In the genomic region with DNA sequence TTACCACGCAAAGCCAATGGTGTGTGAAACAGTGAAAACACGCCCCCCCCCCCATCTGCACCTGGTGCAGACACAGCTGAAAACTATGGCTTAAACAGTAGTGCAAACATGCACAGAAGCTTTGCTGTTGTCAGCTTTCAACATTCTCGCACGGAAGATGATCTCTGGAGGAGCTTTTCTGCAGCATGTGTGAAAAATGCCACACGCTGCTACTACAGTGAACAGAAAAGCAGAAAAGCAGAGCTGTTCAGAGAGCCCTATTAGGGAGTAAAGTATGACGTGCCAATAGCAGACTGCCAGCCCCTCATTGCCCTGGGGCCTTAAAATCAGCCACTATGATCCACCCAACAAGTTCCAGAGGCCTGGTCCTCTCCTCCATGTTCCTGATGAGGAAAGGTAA, we compare ENCODE assay signal across 21 mouse cellular contexts.
A peak's percentile ranks its signal among the peaks of the same experiment; 100 is the strongest.
DNase-seq lines count a peak whose midpoint lies in the region; ATAC-seq and TF ChIP-seq lines count a peak whose summit lies in the region.
"Had no signal": no experiment of that assay in that cellular context is flagged by ENCODE, and none has a peak within 500 bp of the region (broad histone marks: within the 10 kb centered on the region; RNA-seq: fewer than 3 reads in every experiment).

No protein-coding gene starts in this region.

- H3K9me3 ChIP-seq in heart, embryonic 16.5 days (replicated peaks; ENCODE audit: control insufficient read depth, low read length), result no peaks in the 10 kb centered on the region
- no peaks in the 10 kb centered on the region for H3K9me3 ChIP-seq in neural tube, embryonic 13.5 days
- no peaks in the 10 kb centered on the region for H3K9me3 ChIP-seq in limb, embryonic 10.5 days (replicated peaks)
- no peaks in the 10 kb centered on the region for H3K9me3 ChIP-seq in stomach, postnatal 0 days (ENCODE audit: control insufficient read depth, low read length)
- H3K9me3 ChIP-seq: intestine, embryonic 15.5 days; kidney, embryonic 15.5 days; limb, embryonic 12.5 days; neural tube, embryonic 12.5 days had no signal

- no peaks in the 10 kb centered on the region for H3K4me1 ChIP-seq in heart, embryonic 16.5 days (ENCODE audit: control insufficient read depth, insufficient read depth, low read length)
- H3K4me1 ChIP-seq in neural tube, embryonic 13.5 days (replicated peaks), result peaks cover 7% of the 10 kb centered on the region; the same call in 1 of the 2 replicates
- H3K4me1 ChIP-seq in limb, embryonic 10.5 days, result no peaks in the 10 kb centered on the region
- H3K4me1 ChIP-seq in stomach, postnatal 0 days (replicated peaks; ENCODE audit: control insufficient read depth, insufficient read depth), result no peaks in the 10 kb centered on the region
- H3K4me1 ChIP-seq: intestine, embryonic 15.5 days; kidney, embryonic 15.5 days; limb, embryonic 12.5 days; neural tube, embryonic 12.5 days had no signal

- DNase-seq in heart, postnatal 4 days, result no peak
- no peak for DNase-seq in neural tube, embryonic 10.5 days (ENCODE audit: extremely low spot score, low spot score)
- peak; percentile 20 for DNase-seq in limb, embryonic 10.5 days (ENCODE audit: low spot score)
- peak; percentile 57 for DNase-seq in thymus, postnatal 25 days
- DNase-seq in cerebellum, adult 11 months, result no peak
- no peak for DNase-seq in stomach, postnatal 0 days (ENCODE audit: low spot score)
- DNase-seq: cerebellum, postnatal 25 days; gastrocnemius, postnatal 25 days; heart, postnatal 36 days; right cerebral cortex, postnatal 4 days had no signal

- no peak overlapping the region for H3K4me2 ChIP-seq in heart, embryonic 16.5 days (ENCODE audit: low read depth, low read length)
- H3K4me2 ChIP-seq in neural tube, embryonic 13.5 days, result no peak overlapping the region
- no peak overlapping the region for H3K4me2 ChIP-seq in stomach, postnatal 0 days (replicated peaks; ENCODE audit: low read depth)
- H3K4me2 ChIP-seq: heart, embryonic 11.5 days; intestine, embryonic 15.5 days; kidney, embryonic 15.5 days; limb, embryonic 12.5 days; neural tube, embryonic 12.5 days had no signal

- H3K36me3 ChIP-seq in heart, embryonic 16.5 days (ENCODE audit: control insufficient read depth, insufficient read depth), result no peaks in the 10 kb centered on the region
- no peaks in the 10 kb centered on the region for H3K36me3 ChIP-seq in neural tube, embryonic 13.5 days
- no peaks in the 10 kb centered on the region for H3K36me3 ChIP-seq in limb, embryonic 10.5 days
- H3K36me3 ChIP-seq in stomach, postnatal 0 days (ENCODE audit: control insufficient read depth, insufficient read depth, low read length), result no peaks in the 10 kb centered on the region
- H3K36me3 ChIP-seq: intestine, embryonic 15.5 days; kidney, embryonic 15.5 days; neural tube, embryonic 12.5 days had no signal

- TF ChIP-seq EP300 in stomach, postnatal 0 days (optimal IDR thresholded peaks at IDR 0.05), result no peak

- H3K27me3 ChIP-seq in heart, embryonic 16.5 days (ENCODE audit: control insufficient read depth, insufficient read depth, low read length), result no peaks in the 10 kb centered on the region
- H3K27me3 ChIP-seq in neural tube, embryonic 13.5 days, result no peaks in the 10 kb centered on the region
- no peaks in the 10 kb centered on the region for H3K27me3 ChIP-seq in limb, embryonic 10.5 days (ENCODE audit: low read depth, poor library complexity, severe bottlenecking)
- H3K27me3 ChIP-seq in stomach, postnatal 0 days (ENCODE audit: control insufficient read depth, insufficient read depth, low read length), result no peaks in the 10 kb centered on the region
- H3K27me3 ChIP-seq: intestine, embryonic 15.5 days; kidney, embryonic 15.5 days; limb, embryonic 12.5 days; neural tube, embryonic 12.5 days; Patski had no signal

- H3K27ac ChIP-seq in heart, embryonic 16.5 days (ENCODE audit: low read length), result peak overlapping the region; percentile 59
- H3K27ac ChIP-seq in neural tube, embryonic 13.5 days (replicated peaks), result peak overlapping the region; percentile 25; the same call in 1 of the 2 replicates
- H3K27ac ChIP-seq in limb, embryonic 10.5 days, result no peak overlapping the region
- no peak overlapping the region for H3K27ac ChIP-seq in stomach, postnatal 0 days (replicated peaks)
- H3K27ac ChIP-seq: intestine, embryonic 15.5 days; kidney, embryonic 15.5 days; limb, embryonic 12.5 days; liver, embryonic 14.5 days; neural tube, embryonic 12.5 days had no signal

- H3K9ac ChIP-seq in heart, embryonic 16.5 days (ENCODE audit: low read length), result no peak overlapping the region
- no peak overlapping the region for H3K9ac ChIP-seq in neural tube, embryonic 13.5 days
- H3K9ac ChIP-seq in stomach, postnatal 0 days (ENCODE audit: low read length), result no peak overlapping the region
- H3K9ac ChIP-seq: intestine, embryonic 15.5 days; kidney, embryonic 15.5 days; limb, embryonic 12.5 days; liver, embryonic 14.5 days; neural tube, embryonic 12.5 days had no signal

- 72% methylated on average over 6 of the region's 6 CpGs for WGBS in heart, embryonic 16.5 days
- WGBS in neural tube, embryonic 13.5 days, result 53% methylated on average over 6 of the region's 6 CpGs
- 83% methylated on average over 6 of the region's 6 CpGs for WGBS in limb, embryonic 10.5 days
- WGBS in stomach, postnatal 0 days, result 70% methylated on average over 6 of the region's 6 CpGs

- no peak for TF ChIP-seq CTCF in stomach, postnatal 0 days (IDR thresholded peaks at IDR 0.05; ENCODE audit: low read depth)

- H3K4me3 ChIP-seq in heart, embryonic 16.5 days (ENCODE audit: low read length), result no peak overlapping the region
- H3K4me3 ChIP-seq in neural tube, embryonic 13.5 days, result no peak overlapping the region
- no peak overlapping the region for H3K4me3 ChIP-seq in limb, embryonic 10.5 days
- H3K4me3 ChIP-seq in stomach, postnatal 0 days (ENCODE audit: low read depth, low read length), result no peak overlapping the region
- H3K4me3 ChIP-seq: intestine, embryonic 15.5 days; kidney, embryonic 15.5 days; limb, embryonic 12.5 days; neural tube, embryonic 12.5 days had no signal

- ATAC-seq in heart, embryonic 16.5 days (replicated peaks; ENCODE audit: extremely low read depth, insufficient read depth, low FRiP score), result no peak
- peak; percentile 32; the same call in 1 of the 2 replicates for ATAC-seq in neural tube, embryonic 13.5 days (ENCODE audit: low read depth)
- ATAC-seq in stomach, postnatal 0 days (ENCODE audit: low FRiP score, low TSS enrichment), result no peak
- ATAC-seq: activated CD4-positive, CD25-positive, alpha-beta regulatory T cell, adult 4 months; intestine, embryonic 15.5 days; lung, postnatal 0 days; Patski had no signal

Comparison
In these comparisons a context has a peak if more than half of its experiments do, and no peak if none do; other contexts are left out.
1. H3K27ac ChIP-seq: peak in heart, embryonic 16.5 days (single experiment) and neural tube, embryonic 13.5 days (single experiment); none in limb, embryonic 10.5 days (single experiment) and stomach, postnatal 0 days (single experiment).
2. DNase-seq: peak in limb, embryonic 10.5 days (single experiment) and thymus, postnatal 25 days (single experiment); none in heart, postnatal 4 days (single experiment), neural tube, embryonic 10.5 days (single experiment), cerebellum, adult 11 months (single experiment) and stomach, postnatal 0 days (single experiment).